Mouse (Mus musculus): Measurements from ENCODE around the gene Gm6034. TPM values are rescaled to one million over a fixed set of nuclear protein-coding genes. Genes with fewer than 3 reads are reported as not detected.
"Not testable (repeated sequence)": the region's sequence is repeated elsewhere in the genome, so short reads cannot be mapped to it uniquely, and the experiment has no call there.

Gene Gm6034
- polyA plus RNA-seq, 1 experiment: not detected

GRCm38 (mm10) chr17:36001966-36002365 lies 40.8 kb upstream of the Gm6034 start:
- TF ChIP-seq CTCF (IDR thresholded peaks at IDR 0.05; ENCODE audit: borderline replicate concordance, extremely low read depth, insufficient read depth, insufficient read length) (no peak), POLR2A (IDR thresholded peaks at IDR 0.05; ENCODE audit: borderline replicate concordance, extremely low read depth, insufficient read depth, insufficient read length, poor library complexity, severe bottlenecking) (no peak)
- no peak for DNase-seq (ENCODE audit: low read depth)

- DNase-seq (ENCODE audit: low read depth): no peak
- TF ChIP-seq CTCF (IDR thresholded peaks at IDR 0.05; ENCODE audit: borderline replicate concordance, extremely low read depth, insufficient read depth, insufficient read length) (no peak), POLR2A (IDR thresholded peaks at IDR 0.05; ENCODE audit: borderline replicate concordance, extremely low read depth, insufficient read depth, insufficient read length, poor library complexity, severe bottlenecking) (no peak)
These were observed 39.4 kb upstream of the Gm6034 start for GRCm38 (mm10) chr17:36003331-36003730.

- not testable (repeated sequence) for DNase-seq (ENCODE audit: low read depth)
These were observed 38.4 kb upstream of the Gm6034 start for GRCm38 (mm10) chr17:36004409-36004808.

GRCm38 (mm10) chr17:36014977-36015376 lies 27.8 kb upstream of the Gm6034 start:
- TF ChIP-seq POLR2A (IDR thresholded peaks at IDR 0.05; ENCODE audit: borderline replicate concordance, extremely low read depth, insufficient read depth, insufficient read length, poor library complexity, severe bottlenecking) (no peak), CTCF (IDR thresholded peaks at IDR 0.05; ENCODE audit: borderline replicate concordance, extremely low read depth, insufficient read depth, insufficient read length) (no peak)
- no peak for DNase-seq (ENCODE audit: low read depth)

GRCm38 (mm10) chr17:36017046-36017445 lies 25.7 kb upstream of the Gm6034 start:
- no peak for DNase-seq (ENCODE audit: low read depth)
- TF ChIP-seq POLR2A (IDR thresholded peaks at IDR 0.05; ENCODE audit: borderline replicate concordance, extremely low read depth, insufficient read depth, insufficient read length, poor library complexity, severe bottlenecking) (no peak), CTCF (IDR thresholded peaks at IDR 0.05; ENCODE audit: borderline replicate concordance, extremely low read depth, insufficient read depth, insufficient read length) (no peak)

- DNase-seq (ENCODE audit: low read depth): no peak
- TF ChIP-seq CTCF (IDR thresholded peaks at IDR 0.05; ENCODE audit: borderline replicate concordance, extremely low read depth, insufficient read depth, insufficient read length) (no peak), POLR2A (IDR thresholded peaks at IDR 0.05; ENCODE audit: borderline replicate concordance, extremely low read depth, insufficient read depth, insufficient read length, poor library complexity, severe bottlenecking) (no peak)
These were observed 23.8 kb upstream of the Gm6034 start for GRCm38 (mm10) chr17:36018979-36019378.

- TF ChIP-seq POLR2A (IDR thresholded peaks at IDR 0.05; ENCODE audit: borderline replicate concordance, extremely low read depth, insufficient read depth, insufficient read length, poor library complexity, severe bottlenecking) (no peak), CTCF (IDR thresholded peaks at IDR 0.05; ENCODE audit: borderline replicate concordance, extremely low read depth, insufficient read depth, insufficient read length) (no peak)
- DNase-seq (ENCODE audit: low read depth): no peak
These were observed 23.2 kb upstream of the Gm6034 start for GRCm38 (mm10) chr17:36019519-36019918.

- DNase-seq (ENCODE audit: low read depth): peak; percentile 42
These were observed 22.3 kb upstream of the Gm6034 start, which contains the start of gene H2-T24 for GRCm38 (mm10) chr17:36020191-36021073. H2-T24 (minus strand) TSS chr17:36020560.

GRCm38 (mm10) chr17:36021309-36021708 lies 21.5 kb upstream of the Gm6034 start:
- DNase-seq (ENCODE audit: low read depth): no peak
- TF ChIP-seq CTCF (IDR thresholded peaks at IDR 0.05; ENCODE audit: borderline replicate concordance, extremely low read depth, insufficient read depth, insufficient read length): no peak
- TF ChIP-seq POLR2A (IDR thresholded peaks at IDR 0.05; ENCODE audit: borderline replicate concordance, extremely low read depth, insufficient read depth, insufficient read length, poor library complexity, severe bottlenecking): no peak

More at GRCm38 (mm10) chr17:36020191-36021073, 22.3 kb upstream of the Gm6034 start, which contains the start of gene H2-T24:
- no peak for TF ChIP-seq POLR2A (IDR thresholded peaks at IDR 0.05; ENCODE audit: borderline replicate concordance, extremely low read depth, insufficient read depth, insufficient read length, poor library complexity, severe bottlenecking)
- TF ChIP-seq CTCF (IDR thresholded peaks at IDR 0.05; ENCODE audit: borderline replicate concordance, extremely low read depth, insufficient read depth, insufficient read length): peak; percentile 12; the same call in 1 of the 2 replicates

- no peak for TF ChIP-seq CTCF (IDR thresholded peaks at IDR 0.05; ENCODE audit: borderline replicate concordance, extremely low read depth, insufficient read depth, insufficient read length)
- TF ChIP-seq POLR2A (IDR thresholded peaks at IDR 0.05; ENCODE audit: borderline replicate concordance, extremely low read depth, insufficient read depth, insufficient read length, poor library complexity, severe bottlenecking): no peak
- DNase-seq (ENCODE audit: low read depth): no peak
These were observed 20.7 kb upstream of the Gm6034 start for GRCm38 (mm10) chr17:36022098-36022497.

GRCm38 (mm10) chr17:36022922-36023321 lies 19.8 kb upstream of the Gm6034 start:
- no peak for DNase-seq (ENCODE audit: low read depth)
- TF ChIP-seq CTCF (IDR thresholded peaks at IDR 0.05; ENCODE audit: borderline replicate concordance, extremely low read depth, insufficient read depth, insufficient read length) (no peak), POLR2A (IDR thresholded peaks at IDR 0.05; ENCODE audit: borderline replicate concordance, extremely low read depth, insufficient read depth, insufficient read length, poor library complexity, severe bottlenecking) (no peak)

All from brain, embryonic 14.5 days (tissue).